Mouse (Mus musculus) C2C12 (cell line): ENCODE results near the gene Mvp.

Source experiments
- CEBPB ChIP-seq: IDR thresholded peaks from one replicate; pipeline ENCODE4 v1.6.1; 2011; ENCODE audit warnings: low read depth, mild to moderate bottlenecking, control low read depth, moderate library complexity
- CTCF ChIP-seq: IDR thresholded peaks from one replicate; pipeline ENCODE4 v1.5.1; 2011; ENCODE audit not compliant: control insufficient read depth, insufficient read depth, insufficient read length
- MAX ChIP-seq: IDR thresholded peaks from one replicate; pipeline ENCODE4 v1.6.1; 2011; ENCODE audit warnings: mild to moderate bottlenecking, control low read depth
- MYOD1 ChIP-seq: IDR thresholded peaks from one replicate; pipeline ENCODE4 v1.6.1; 2011; ENCODE audit warnings: low read depth; ENCODE audit not compliant: control insufficient read depth, insufficient read length
- MYOG ChIP-seq: IDR thresholded peaks from one replicate; pipeline ENCODE4 v1.6.1; 2011; ENCODE audit not compliant: control insufficient read depth, insufficient read length; ENCODE audit errors: extremely low read depth
- USF1 ChIP-seq: IDR thresholded peaks from one replicate; pipeline ENCODE4 v1.6.1; 2011; ENCODE audit warnings: low read depth, mild to moderate bottlenecking, control low read depth, moderate library complexity

DNA sequence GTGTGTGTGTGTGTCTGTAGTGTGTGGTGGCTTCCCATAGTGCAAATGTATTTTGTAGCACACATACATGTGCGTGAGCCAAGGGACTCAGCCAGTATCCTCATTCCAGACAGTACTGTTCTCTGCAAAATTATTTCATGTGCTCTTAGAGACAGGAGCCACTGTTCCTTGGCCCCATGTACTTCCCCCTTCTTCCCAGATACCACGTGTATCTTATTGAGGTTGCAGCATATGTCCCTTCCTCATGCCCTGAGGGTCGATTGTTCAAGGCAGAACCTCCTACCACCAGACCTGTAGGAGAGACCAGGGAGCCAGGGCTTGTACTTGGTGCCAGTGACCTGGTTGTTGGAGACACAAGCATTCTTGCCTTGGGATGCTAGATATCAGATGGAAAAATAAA, 59.3 kb downstream of the Mvp start:
- no peak for TF ChIP-seq CTCF
- no peak for TF ChIP-seq USF1
- no peak for TF ChIP-seq MAX
- no peak for TF ChIP-seq CEBPB
- TF ChIP-seq MYOD1: no peak
- TF ChIP-seq MYOG: no peak
